Mouse (Mus musculus) olfactory bulb, adult 2 months (tissue): ENCODE results near the gene Nrgn.

ENCODE experiments used
- CTCF ChIP-seq: fragments of 200-500 bp; IDR thresholded peaks from 2 replicates; pipeline ENCODE4 v1.5.1; 2012; ENCODE audit warnings: low read depth, mild to moderate bottlenecking, low read length, moderate library complexity; ENCODE audit not compliant: insufficient read depth
- POLR2A ChIP-seq: fragments of 200-500 bp; IDR thresholded peaks from 2 replicates; pipeline ENCODE4 v1.6.1; 2012; ENCODE audit warnings: mild to moderate bottlenecking, low read depth, low read length, moderate library complexity; ENCODE audit not compliant: insufficient read depth

- TF ChIP-seq POLR2A (no peak), CTCF (no peak)
These were observed 34.0 kb upstream of the Nrgn start for GRCm38 (mm10) chr9:37586718-37587117.
